Mouse (Mus musculus) megakaryocyte, embryonic 14.5 days (primary cell): ENCODE measurements around the gene Ctf2. TPM values are rescaled to one million over a fixed set of nuclear protein-coding genes. Genes with fewer than 3 reads are reported as not detected.
A peak's percentile ranks its signal among the peaks of the same experiment; 100 is the strongest.

Experiments
- H3K27me3 ChIP-seq: replicated peaks from 2 replicates; pipeline ENCODE3; 2012; ENCODE audit warnings: inconsistent platforms
- H3K36me3 ChIP-seq: replicated peaks from 2 replicates; pipeline ENCODE3; 2012; ENCODE audit warnings: low read length, inconsistent platforms, mixed read lengths
- H3K4me1 ChIP-seq: 2 replicates; pipeline ENCODE4 v1.6.1; 2012; ENCODE audit warnings: inconsistent platforms
- H3K4me3 ChIP-seq: replicated peaks from 2 replicates; pipeline ENCODE3; 2012; ENCODE audit warnings: moderate library complexity, mild to moderate bottlenecking, inconsistent platforms
- H3K9me3 ChIP-seq: 2 replicates; pipeline ENCODE4 v1.6.1; 2012; ENCODE audit warnings: inconsistent platforms
- FLI1 ChIP-seq: IDR thresholded peaks from 2 replicates; pipeline ENCODE4 v1.6.1; 2012; ENCODE audit warnings: low read length, inconsistent platforms, mixed read lengths
- GATA1 ChIP-seq: IDR thresholded peaks from 3 replicates; pipeline ENCODE4 v1.6.1; 2012; ENCODE audit warnings: mixed read lengths, low read length, inconsistent platforms, borderline replicate concordance
- polyA plus RNA-seq: library from polyadenylated mRNA; stranded (reverse); fragments of >175 nt; gene quantifications from 2 replicates; pipeline ENCODE4 v1.2.3, GENCODE M21; 2012; ENCODE audit warnings: low replicate concordance; ENCODE audit not compliant: insufficient read depth

Ctf2 gene
- polyA plus RNA-seq, 1 experiment, result not detected

DNA sequence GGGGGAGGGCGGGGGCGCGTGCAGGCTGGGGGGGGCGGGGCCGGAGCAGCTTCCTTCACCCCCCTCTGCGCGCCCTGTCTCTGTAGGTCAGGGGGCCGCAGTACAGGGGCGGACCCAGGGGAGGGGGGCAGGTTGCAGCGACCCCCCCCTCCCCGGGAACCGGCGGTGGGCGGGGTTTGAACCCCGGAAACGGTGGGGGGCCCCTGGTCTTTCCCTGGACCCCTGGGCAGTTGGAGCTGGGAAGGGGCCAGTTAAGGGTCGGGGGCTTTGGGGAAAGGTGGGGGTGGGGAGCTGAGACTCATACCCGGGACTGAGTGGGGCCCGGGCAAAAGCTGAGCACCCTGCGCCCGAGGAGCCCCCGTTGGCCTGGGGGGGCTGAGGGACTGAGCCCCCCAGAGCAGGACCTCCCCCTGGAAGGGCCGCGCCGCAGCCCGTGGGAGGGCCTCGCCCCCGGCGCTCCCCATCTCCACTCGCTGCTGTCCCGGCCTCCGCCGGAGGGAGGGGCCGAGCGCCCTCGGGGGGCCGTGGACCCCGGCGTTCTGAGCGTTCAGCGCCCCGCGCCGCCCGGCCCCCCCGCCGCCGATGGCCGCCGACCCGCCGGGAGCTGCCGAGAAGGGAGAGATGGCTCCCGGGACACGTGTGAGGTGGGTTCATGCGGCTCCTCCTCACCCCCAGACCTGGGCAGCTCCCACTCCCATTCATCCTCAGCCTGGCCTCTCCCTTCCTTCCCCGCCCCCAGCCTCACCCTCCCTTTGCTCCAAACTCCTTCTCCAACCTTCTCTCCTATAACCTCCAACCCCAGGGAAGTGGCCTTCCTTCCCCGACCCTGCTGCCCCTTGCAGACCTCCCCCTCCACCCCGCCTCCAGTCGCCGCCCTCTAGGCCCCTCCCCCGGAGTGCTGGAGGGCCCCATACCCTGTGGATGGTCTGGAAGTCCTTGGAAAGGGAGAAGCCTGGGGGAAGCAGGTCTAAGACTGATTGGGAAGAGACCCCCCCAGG, 14.8 kb upstream of the Ctf2 start:
- no peaks in the 10 kb centered on the region for H3K27me3 ChIP-seq
- no peaks in the 10 kb centered on the region for H3K9me3 ChIP-seq
- peak overlapping the region; percentile 99 for H3K4me3 ChIP-seq
- H3K36me3 ChIP-seq, result peaks cover 46% of the 10 kb centered on the region
- TF ChIP-seq FLI1, result no peak
- no peak for TF ChIP-seq GATA1
- peaks cover 31% of the 10 kb centered on the region for H3K4me1 ChIP-seq

DNA sequence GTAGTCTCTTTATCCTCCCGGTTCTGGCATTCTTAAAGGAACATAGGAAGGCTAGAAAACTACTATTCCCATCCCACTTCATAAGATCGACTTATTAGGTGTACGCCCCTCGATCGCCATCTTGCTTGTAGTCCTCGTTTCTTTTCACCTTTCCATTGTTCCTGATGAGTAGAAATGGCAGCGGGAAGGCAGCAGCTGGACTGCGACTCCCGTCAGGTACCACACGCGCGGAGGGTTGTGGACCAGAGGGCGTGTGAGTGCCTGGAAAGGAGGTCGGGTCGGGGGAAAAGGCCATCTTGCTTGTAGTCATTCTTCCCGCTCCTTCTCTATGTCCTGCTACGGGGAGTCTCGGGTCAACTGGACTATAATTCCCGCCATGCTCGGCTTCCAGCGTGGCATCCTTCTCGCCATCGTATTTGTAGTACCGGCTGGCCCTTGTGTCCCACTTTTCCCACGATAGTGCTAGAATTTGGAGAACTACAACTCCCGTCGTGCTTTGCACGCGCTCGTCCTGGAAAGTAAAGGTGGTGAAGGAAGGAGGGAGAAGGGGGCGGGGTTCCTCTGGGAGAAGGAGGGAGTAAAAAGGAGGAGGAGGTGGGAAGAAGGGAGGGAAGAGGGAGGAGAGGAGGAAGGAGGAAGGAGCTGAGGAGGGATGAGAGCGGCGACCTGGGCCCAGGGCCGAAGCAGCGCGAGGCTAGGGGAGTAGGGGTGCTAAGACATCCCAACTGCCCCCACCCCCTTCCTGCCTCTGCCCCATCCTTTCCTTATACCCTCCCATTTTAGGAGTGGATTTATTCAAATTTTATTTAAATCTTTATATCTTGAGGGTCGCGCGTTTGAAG, 13.9 kb upstream of the Ctf2 start:
- Histone ChIP-seq H3K36me3 (peaks cover 37% of the 10 kb centered on the region), H3K27me3 (peaks cover 3% of the 10 kb centered on the region), H3K9me3 (peaks cover 2% of the 10 kb centered on the region), H3K4me1 (peaks cover 31% of the 10 kb centered on the region), H3K4me3 (peak overlapping the region; percentile 99)
- TF ChIP-seq FLI1 (no peak), GATA1 (no peak)

DNA sequence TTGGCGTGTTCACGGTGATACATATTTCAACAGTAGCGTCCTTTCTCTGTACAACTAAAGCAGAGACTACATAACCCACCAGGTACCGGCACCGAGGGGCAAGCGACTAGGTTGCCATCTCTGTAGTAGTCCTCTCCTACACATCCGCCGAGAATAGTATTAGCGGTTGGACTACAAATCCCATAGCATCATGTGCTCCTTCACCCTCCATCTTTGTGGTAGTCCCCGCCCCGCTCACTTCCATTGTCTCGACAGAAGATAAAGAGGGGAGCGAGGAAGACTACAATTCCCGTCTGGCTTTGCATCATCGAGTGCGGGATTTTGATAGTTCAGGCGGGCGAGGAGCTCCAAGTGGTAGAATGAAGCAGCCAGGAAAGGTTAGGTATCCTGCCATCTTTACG, 13.3 kb upstream of the Ctf2 start:
- H3K27me3 ChIP-seq, result peaks cover 5% of the 10 kb centered on the region
- peak overlapping the region; percentile 99 for H3K4me3 ChIP-seq
- H3K4me1 ChIP-seq, result peaks cover 31% of the 10 kb centered on the region
- peaks cover 31% of the 10 kb centered on the region for H3K36me3 ChIP-seq
- H3K9me3 ChIP-seq, result peaks cover 6% of the 10 kb centered on the region
- TF ChIP-seq FLI1, result no peak
- no peak for TF ChIP-seq GATA1

DNA sequence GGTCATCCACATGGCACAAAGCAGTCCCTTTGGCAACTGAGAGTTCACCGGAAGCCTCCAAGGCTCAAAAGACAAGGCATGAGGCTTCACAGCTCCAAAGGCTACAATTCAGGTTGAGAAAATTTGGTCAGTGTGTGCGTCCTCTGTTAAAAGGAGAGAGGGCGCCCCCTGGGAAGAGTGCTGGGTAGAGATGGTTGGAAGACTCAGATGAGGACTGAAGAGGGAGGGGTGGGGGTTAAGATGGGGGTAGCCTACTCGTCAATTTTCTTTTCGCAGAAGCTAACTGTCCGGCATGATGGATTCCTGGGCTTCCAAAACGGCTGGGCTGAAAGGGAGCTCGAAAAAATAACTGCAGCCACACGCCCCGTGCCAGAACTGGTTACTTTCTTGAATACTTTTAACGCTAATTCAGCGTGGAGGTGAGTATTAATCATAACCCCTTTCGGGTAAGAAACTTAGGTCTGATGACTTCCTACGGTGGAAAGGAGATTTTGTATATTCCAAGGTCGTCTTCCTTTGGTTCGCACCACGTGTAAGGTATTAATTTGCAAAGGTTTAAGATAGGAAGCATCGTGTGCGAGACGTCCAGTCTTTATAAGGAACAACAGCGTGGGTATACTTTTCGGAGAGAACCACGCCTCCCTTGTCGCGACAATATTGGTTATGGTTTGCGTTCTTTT, 12.5 kb upstream of the Ctf2 start, which contains the start of gene Fbxl19:
Gene Fbxl19 (plus strand): TSS at position 178 of the 680 bp plus-strand sequence.
- peaks cover 23% of the 10 kb centered on the region for H3K36me3 ChIP-seq
- H3K4me3 ChIP-seq, result peak within 1 kb of the TSS; percentile 99
- H3K27me3 ChIP-seq, result peaks cover 7% of the 10 kb centered on the region
- peaks cover 6% of the 10 kb centered on the region for H3K9me3 ChIP-seq
- TF ChIP-seq FLI1 (no peak), GATA1 (no peak)
- H3K4me1 ChIP-seq, result peaks cover 31% of the 10 kb centered on the region

DNA sequence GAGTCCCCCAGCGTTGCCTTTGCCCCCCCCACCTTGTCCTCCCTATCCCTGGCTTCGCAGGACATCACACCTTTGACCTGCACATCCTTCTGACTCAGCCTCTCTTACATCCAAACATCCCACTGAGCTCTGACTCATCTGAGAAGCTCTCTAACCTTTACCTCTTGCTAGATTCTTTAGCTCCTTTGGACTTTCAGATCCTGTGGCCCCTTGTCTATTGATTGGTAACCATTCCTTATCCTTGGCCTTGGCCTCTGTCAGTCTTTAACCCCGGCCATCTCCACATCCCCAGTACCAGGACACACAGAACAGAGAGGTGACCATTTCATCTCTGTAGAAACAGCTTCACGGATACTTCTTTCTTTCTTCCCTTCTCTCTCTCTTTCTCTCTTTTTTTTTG, 1.8 kb downstream of the Ctf2 start:
- TF ChIP-seq FLI1 (no peak), GATA1 (no peak)
- H3K36me3 ChIP-seq, result no peaks in the 10 kb centered on the region
- H3K27me3 ChIP-seq, result peaks cover 38% of the 10 kb centered on the region

DNA sequence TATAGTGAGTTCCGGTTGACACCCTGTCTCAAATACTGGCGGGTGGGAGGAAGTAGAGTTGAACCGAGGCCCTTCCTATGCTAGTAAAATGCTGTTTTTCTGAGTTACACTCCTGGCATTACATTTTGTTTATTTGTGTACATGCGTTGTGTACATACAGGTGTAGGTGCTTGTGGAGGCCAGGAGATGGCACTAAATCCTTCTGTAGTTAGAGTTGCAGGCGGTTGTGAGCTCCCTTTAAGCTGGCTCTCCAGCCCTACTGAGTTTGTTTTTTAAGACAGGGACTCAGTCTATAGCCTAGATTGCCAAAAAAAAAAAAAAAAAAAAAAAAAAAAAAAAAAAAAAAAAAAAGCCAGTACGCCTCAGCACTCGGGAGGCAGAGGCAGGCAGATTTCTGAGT, 4.1 kb downstream of the Ctf2 start:
- Histone ChIP-seq H3K27me3 (peaks cover 48% of the 10 kb centered on the region), H3K4me3 (no peak overlapping the region), H3K9me3 (peaks cover 6% of the 10 kb centered on the region), H3K4me1 (peaks cover 8% of the 10 kb centered on the region; the same call in 1 of the 2 replicates), H3K36me3 (no peaks in the 10 kb centered on the region)
- no peak for TF ChIP-seq FLI1
- TF ChIP-seq GATA1, result no peak

More for the DNA sequence above, 1.8 kb downstream of the Ctf2 start:
- peaks cover 7% of the 10 kb centered on the region; the same call in 1 of the 2 replicates for H3K4me1 ChIP-seq
- H3K9me3 ChIP-seq, result peaks cover 6% of the 10 kb centered on the region
- no peak overlapping the region for H3K4me3 ChIP-seq

DNA sequence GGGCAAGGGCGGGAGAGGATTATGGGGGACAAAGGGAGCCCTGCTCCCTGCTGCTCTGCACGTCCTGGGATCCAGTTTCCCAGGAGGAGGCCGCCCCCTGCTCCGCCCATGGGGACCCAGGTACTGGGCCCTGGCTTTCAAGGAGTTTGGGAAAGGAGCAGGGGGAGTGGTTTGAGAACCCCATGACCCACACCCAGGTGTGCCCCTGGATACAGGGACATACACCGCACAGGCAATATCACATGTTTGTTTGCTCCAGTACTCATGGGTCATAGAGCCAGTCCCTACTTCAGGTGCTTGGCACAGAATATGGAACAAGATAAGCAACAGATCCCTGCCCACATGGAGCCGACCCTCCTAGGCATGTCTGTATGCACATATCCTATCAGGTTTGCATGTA, 6.0 kb downstream of the Ctf2 start:
- peaks cover 49% of the 10 kb centered on the region for H3K27me3 ChIP-seq
- H3K4me3 ChIP-seq, result no peak overlapping the region
- no peaks in the 10 kb centered on the region for H3K9me3 ChIP-seq
- TF ChIP-seq FLI1 (no peak), GATA1 (no peak)
- H3K36me3 ChIP-seq, result no peaks in the 10 kb centered on the region
- H3K4me1 ChIP-seq, result peaks cover 8% of the 10 kb centered on the region; the same call in 1 of the 2 replicates

DNA sequence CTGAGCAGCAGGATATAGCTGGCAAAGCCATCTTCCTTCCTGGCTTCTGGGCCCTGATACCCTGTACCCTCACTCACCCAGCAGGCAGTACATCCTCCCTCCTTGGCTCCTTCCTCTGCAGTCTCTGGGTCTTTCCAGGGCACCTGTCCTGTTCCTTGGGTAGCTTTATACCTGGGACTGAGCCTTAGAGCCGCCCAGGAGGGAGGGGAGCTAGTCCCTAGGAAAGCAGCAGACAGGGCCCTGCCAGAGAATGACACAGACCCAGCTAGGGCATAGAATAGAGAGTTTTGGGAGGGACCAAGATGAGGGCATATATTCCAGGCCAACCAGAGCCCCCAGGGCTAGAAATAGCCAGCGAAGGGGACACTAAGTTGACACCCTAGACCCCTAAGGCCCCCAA, 6.5 kb downstream of the Ctf2 start:
- H3K4me1 ChIP-seq, result peaks cover 8% of the 10 kb centered on the region; the same call in 1 of the 2 replicates
- no peaks in the 10 kb centered on the region for H3K36me3 ChIP-seq
- H3K9me3 ChIP-seq, result no peaks in the 10 kb centered on the region
- no peak overlapping the region for H3K4me3 ChIP-seq
- no peak for TF ChIP-seq FLI1
- no peak for TF ChIP-seq GATA1
- peaks cover 49% of the 10 kb centered on the region for H3K27me3 ChIP-seq

DNA sequence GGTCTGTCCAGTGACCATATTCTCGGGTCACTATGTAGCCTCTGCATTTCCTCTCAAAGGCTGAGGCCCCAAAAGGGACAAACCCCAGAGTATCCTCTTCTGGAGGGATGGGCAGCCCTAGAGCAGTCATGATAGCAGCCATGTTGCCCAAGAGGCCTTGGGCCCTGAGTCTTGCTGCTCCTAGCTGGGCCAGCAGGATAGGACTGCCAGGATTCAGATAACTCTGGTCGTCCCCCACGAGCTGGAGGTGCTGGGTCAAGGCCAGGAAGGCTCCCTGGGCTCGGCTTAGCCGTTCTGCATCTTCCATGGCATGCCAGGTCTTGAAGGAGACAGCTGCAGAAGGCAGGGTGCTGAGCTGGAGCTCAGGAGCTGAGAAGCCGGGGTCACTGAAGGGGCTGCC, 12.7 kb downstream of the Ctf2 start:
- Histone ChIP-seq H3K27me3 (peaks cover 43% of the 10 kb centered on the region), H3K4me1 (peaks cover 11% of the 10 kb centered on the region), H3K36me3 (no peaks in the 10 kb centered on the region), H3K9me3 (no peaks in the 10 kb centered on the region), H3K4me3 (no peak overlapping the region)
- TF ChIP-seq FLI1, result no peak
- TF ChIP-seq GATA1, result no peak
